Mouse (Mus musculus): ENCODE data around the gene Por. TPM values are rescaled to one million over a fixed set of nuclear protein-coding genes. Genes with fewer than 3 reads are reported as not detected.

Gene Por
- total and polyA plus RNA-seq, 2 experiments = 211 to 284 TPM

GRCm38 (mm10) chr5:135736544-135736943 lies 66.7 kb downstream of the Por start:
- 93% methylated on average over 16 of the region's 16 CpGs for WGBS
- H3K4me1 ChIP-seq (ENCODE audit: control insufficient read depth, insufficient read depth, low read length) = no peaks in the 10 kb centered on the region
- H3K79me2 ChIP-seq (ENCODE audit: control insufficient read depth, insufficient read depth, low read length) = no peaks in the 10 kb centered on the region
- H3K36me3 ChIP-seq (ENCODE audit: control insufficient read depth, insufficient read depth, low read length) = peaks cover 34% of the 10 kb centered on the region
- TF ChIP-seq POLR2A (IDR thresholded peaks at IDR 0.05; ENCODE audit: extremely low read depth, insufficient read depth, low read length) = no peak
- no peak for TF ChIP-seq CTCF (IDR thresholded peaks at IDR 0.05; ENCODE audit: low read depth, low read length)
- H3K9ac ChIP-seq (ENCODE audit: low read depth, low read length) = no peak overlapping the region
- H3K27ac ChIP-seq (replicated peaks; ENCODE audit: insufficient read depth, low read depth, low read length) = no peak overlapping the region
- DNase-seq (ENCODE audit: extremely low read depth, low read depth, low spot score) = no peak
- H3K27me3 ChIP-seq (ENCODE audit: control insufficient read depth, insufficient read depth, low read length) = no peaks in the 10 kb centered on the region
- no peak overlapping the region for H3K4me3 ChIP-seq (ENCODE audit: insufficient read depth, low read depth, low read length)

GRCm38 (mm10) chr5:135737154-135737553 lies 67.3 kb downstream of the Por start:
- H3K27ac ChIP-seq (replicated peaks; ENCODE audit: insufficient read depth, low read depth, low read length) = no peak overlapping the region
- no peak for DNase-seq (ENCODE audit: extremely low read depth, low read depth, low spot score)
- H3K9ac ChIP-seq (ENCODE audit: low read depth, low read length) = no peak overlapping the region
- no peaks in the 10 kb centered on the region for H3K4me1 ChIP-seq (ENCODE audit: control insufficient read depth, insufficient read depth, low read length)
- TF ChIP-seq POLR2A (IDR thresholded peaks at IDR 0.05; ENCODE audit: extremely low read depth, insufficient read depth, low read length) (no peak), CTCF (IDR thresholded peaks at IDR 0.05; ENCODE audit: low read depth, low read length) (peak; percentile 81)
- H3K36me3 ChIP-seq (ENCODE audit: control insufficient read depth, insufficient read depth, low read length) = peaks cover 30% of the 10 kb centered on the region
- no peaks in the 10 kb centered on the region for H3K27me3 ChIP-seq (ENCODE audit: control insufficient read depth, insufficient read depth, low read length)
- 71% methylated on average over 7 of the region's 7 CpGs for WGBS
- H3K4me3 ChIP-seq (ENCODE audit: insufficient read depth, low read depth, low read length) = no peak overlapping the region
- H3K79me2 ChIP-seq (ENCODE audit: control insufficient read depth, insufficient read depth, low read length) = no peaks in the 10 kb centered on the region

- no peak for DNase-seq (ENCODE audit: extremely low read depth, low read depth, low spot score)
- Histone ChIP-seq H3K79me2 (ENCODE audit: control insufficient read depth, insufficient read depth, low read length) (no peaks in the 10 kb centered on the region), H3K36me3 (ENCODE audit: control insufficient read depth, insufficient read depth, low read length) (peaks cover 19% of the 10 kb centered on the region; the same call in 1 of the 2 replicates), H3K27me3 (ENCODE audit: control insufficient read depth, insufficient read depth, low read length) (no peaks in the 10 kb centered on the region), H3K9ac (ENCODE audit: low read depth, low read length) (no peak overlapping the region), H3K4me3 (ENCODE audit: insufficient read depth, low read depth, low read length) (no peak overlapping the region), H3K27ac (replicated peaks; ENCODE audit: insufficient read depth, low read depth, low read length) (no peak overlapping the region), H3K4me1 (ENCODE audit: control insufficient read depth, insufficient read depth, low read length) (peaks cover 7% of the 10 kb centered on the region; the same call in 1 of the 2 replicates)
- WGBS = 33% methylated on average over 6 of the region's 6 CpGs
- TF ChIP-seq POLR2A (IDR thresholded peaks at IDR 0.05; ENCODE audit: extremely low read depth, insufficient read depth, low read length) (no peak), CTCF (IDR thresholded peaks at IDR 0.05; ENCODE audit: low read depth, low read length) (no peak)
These were observed 68.4 kb downstream of the Por start for GRCm38 (mm10) chr5:135738266-135738665.

- Histone ChIP-seq H3K27me3 (ENCODE audit: control insufficient read depth, insufficient read depth, low read length) (no peaks in the 10 kb centered on the region), H3K4me3 (ENCODE audit: insufficient read depth, low read depth, low read length) (no peak overlapping the region), H3K4me1 (ENCODE audit: control insufficient read depth, insufficient read depth, low read length) (peaks cover 12% of the 10 kb centered on the region; the same call in 1 of the 2 replicates), H3K36me3 (ENCODE audit: control insufficient read depth, insufficient read depth, low read length) (peaks cover 5% of the 10 kb centered on the region; the same call in 1 of the 2 replicates), H3K79me2 (ENCODE audit: control insufficient read depth, insufficient read depth, low read length) (no peaks in the 10 kb centered on the region), H3K9ac (ENCODE audit: low read depth, low read length) (no peak overlapping the region), H3K27ac (replicated peaks; ENCODE audit: insufficient read depth, low read depth, low read length) (no peak overlapping the region; the same call in 1 of the 2 replicates)
- no peak for DNase-seq (ENCODE audit: extremely low read depth, low read depth, low spot score)
- 39% methylated on average over 10 of the region's 10 CpGs for WGBS
- TF ChIP-seq CTCF (IDR thresholded peaks at IDR 0.05; ENCODE audit: low read depth, low read length) (no peak), POLR2A (IDR thresholded peaks at IDR 0.05; ENCODE audit: extremely low read depth, insufficient read depth, low read length) (no peak)
These were observed 72.3 kb downstream of the Por start for GRCm38 (mm10) chr5:135742156-135742555.

GRCm38 (mm10) chr5:135742941-135743740 lies 73.3 kb downstream of the Por start:
- peak overlapping the region; percentile 94 for H3K9ac ChIP-seq (ENCODE audit: low read depth, low read length)

More at GRCm38 (mm10) chr5:135742941-135743740, 73.3 kb downstream of the Por start:
- peak overlapping the region; percentile 95 for H3K4me3 ChIP-seq (ENCODE audit: insufficient read depth, low read depth, low read length)
- no peak for TF ChIP-seq CTCF (IDR thresholded peaks at IDR 0.05; ENCODE audit: low read depth, low read length)
- TF ChIP-seq POLR2A (IDR thresholded peaks at IDR 0.05; ENCODE audit: extremely low read depth, insufficient read depth, low read length) = no peak
- 11% methylated on average over 18 of the region's 18 CpGs for WGBS
- H3K79me2 ChIP-seq (ENCODE audit: control insufficient read depth, insufficient read depth, low read length) = no peaks in the 10 kb centered on the region
- no peaks in the 10 kb centered on the region for H3K27me3 ChIP-seq (ENCODE audit: control insufficient read depth, insufficient read depth, low read length)
- H3K4me1 ChIP-seq (ENCODE audit: control insufficient read depth, insufficient read depth, low read length) = peaks cover 12% of the 10 kb centered on the region; the same call in 1 of the 2 replicates
- peak; percentile 88 for DNase-seq (ENCODE audit: extremely low read depth, low read depth, low spot score)
- H3K36me3 ChIP-seq (ENCODE audit: control insufficient read depth, insufficient read depth, low read length) = peaks cover 5% of the 10 kb centered on the region; the same call in 1 of the 2 replicates
- peak overlapping the region; percentile 89 for H3K27ac ChIP-seq (replicated peaks; ENCODE audit: insufficient read depth, low read depth, low read length)

Data from liver, adult 2 months (tissue).